Mouse (Mus musculus) T-helper 1 cell (primary cell): Measurements from ENCODE around the gene Tmem248.

ENCODE experiments used
- in situ Hi-C: fragments of 300-600 bp; cut with MboI, MseI; formaldehyde crosslinking; loops from one replicate; pipeline ENCODE4 v1.15.1; 2025; ENCODE audit warnings: high pct_unique_total_duplicates

The Tmem248 gene

DNA sequence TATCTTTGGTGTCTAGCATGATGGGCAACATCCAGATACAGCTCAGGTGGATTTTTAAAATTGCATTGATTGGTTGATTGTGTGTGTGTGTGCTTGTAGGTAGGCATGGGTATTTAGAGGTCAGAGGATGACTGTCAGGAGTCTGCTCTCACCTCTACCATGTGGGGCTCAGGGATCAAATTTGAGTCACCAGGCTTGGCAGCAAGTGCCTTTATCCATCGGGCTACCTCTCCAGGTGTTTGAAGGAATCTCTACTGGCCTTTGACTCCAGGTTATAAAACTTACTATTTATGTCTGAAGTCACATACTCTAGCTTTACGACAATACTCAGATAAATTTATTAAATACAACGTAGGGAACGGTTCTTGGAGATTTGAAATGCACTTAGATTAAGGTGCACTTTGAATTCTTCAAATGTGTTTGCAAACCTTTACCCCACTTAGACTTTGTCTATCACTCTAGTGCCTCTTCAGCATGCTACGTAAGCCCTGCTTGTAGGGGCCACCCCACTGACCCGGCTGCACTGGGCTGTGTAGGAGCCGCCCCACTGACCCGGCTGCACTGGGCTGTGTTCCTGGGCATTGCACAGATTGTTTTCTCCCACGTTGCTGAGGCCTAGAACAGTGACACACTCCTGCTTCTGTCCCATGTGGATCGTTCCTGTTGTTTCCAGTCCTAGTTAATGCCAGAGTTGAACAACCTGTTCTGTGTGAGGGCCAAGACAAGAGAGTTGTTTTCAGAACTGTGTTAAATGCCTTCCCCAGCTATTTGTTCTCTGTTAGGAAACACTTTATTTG is 16.4 kb upstream of the Tmem248 start:
- in situ Hi-C loops: no loop called here

DNA sequence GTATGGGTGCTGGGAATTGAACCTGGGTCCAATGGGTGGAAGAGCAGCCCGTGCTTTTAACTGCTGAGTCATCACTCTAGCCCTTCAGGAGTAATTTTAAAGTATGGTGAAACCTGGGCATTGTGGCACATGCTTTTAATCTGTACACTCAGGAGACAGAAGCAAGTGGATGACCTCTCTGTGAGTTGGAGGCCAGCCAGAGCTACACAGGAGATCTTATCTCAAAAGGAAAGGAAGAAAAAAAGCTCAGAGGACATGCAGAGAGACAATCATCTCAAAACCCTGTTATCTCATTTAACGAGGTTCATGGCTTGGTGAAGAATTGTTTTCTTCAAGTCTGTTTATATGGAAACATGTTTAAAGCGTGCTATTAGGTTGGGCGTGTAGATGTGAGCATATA is 12.9 kb upstream of the Tmem248 start:
- in situ Hi-C loops: no loop called here

DNA sequence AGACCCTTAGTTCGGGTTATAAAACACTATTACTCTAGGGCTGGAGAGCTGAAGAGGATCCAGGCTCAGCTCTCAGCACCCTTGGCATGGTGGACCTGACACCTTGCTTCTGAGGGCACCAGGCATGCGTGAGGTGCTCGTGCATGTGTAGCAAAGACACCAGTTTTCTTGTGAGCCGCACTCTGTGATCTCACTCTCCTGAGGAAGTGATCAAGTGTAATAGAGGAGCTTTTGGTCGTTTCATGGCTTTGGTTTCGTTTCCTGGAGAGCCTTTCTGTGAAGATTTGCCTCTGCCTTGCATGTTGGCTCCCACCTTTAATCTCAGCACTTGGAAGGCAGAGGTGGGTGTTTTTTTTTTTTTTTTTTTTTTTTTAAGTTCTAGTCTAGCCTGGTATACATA is 12.3 kb upstream of the Tmem248 start:
- in situ Hi-C loops: no loop called here

DNA sequence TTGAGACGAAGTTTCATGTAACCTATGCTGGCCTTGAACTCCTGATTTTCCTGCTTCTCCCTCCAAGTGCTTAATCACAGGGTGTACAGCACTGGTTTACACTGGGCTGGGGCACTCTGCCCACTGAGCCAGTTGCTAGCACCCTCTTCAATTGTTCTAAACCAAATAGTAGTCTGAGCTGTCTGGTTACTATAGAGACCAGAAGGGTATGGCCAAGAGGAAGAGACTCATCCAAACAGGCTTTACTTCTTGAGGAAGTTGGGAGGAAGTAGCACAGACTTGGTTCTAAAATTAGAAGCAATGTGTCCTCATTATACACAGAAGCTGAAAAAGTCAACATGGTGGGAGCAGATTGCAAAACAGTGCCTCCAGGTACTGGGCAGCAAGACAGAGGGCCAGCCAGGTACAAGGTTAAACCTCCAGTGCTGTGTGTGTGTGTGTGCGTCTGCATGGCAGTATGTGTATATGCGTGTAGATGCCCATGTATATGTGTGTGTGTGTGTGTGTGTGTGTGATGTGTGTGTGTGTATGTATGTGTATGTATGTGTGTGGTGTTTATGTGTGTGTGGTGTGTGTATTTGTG is 11.3 kb upstream of the Tmem248 start:
- in situ Hi-C loops: no loop called here

DNA sequence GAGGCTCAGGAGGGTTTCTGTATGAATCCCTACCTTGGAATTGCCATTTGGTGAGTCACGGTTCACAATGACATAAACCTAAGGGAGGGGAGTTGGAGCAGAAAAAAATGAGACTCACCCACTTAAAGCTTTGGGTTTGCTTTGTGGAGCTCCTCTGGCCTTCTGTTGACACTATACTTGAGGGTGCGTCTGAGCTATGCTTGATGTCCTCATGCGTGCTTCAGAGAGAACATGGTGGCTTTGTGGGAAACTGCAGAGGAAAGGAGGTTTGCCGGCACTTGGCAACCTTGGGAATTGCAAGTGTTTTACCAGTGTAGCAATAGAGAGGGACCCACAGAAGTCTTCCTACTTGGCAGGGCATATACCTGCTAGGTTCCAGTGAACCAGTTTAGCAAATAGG is 9.6 kb upstream of the Tmem248 start:
- in situ Hi-C loops: no loop called here

DNA sequence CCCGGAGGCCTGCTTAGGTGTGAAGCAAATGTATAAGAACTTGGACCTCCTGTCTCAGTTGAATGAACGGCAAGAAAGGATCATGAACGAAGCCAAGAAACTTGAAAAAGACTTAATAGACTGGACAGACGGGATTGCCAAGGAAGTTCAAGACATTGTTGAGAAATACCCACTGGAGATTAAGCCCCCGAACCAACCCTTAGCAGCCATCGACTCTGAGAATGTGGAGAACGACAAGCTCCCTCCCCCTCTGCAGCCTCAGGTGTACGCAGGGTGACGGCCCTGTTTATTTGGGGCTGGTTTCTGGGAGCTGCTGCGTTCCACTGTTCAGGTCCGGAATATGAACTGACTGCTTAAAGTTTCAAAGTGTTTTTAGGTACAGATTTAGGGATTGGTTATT is 3.9 kb upstream of the Tmem248 start:
- in situ Hi-C loops: no loop called here

DNA sequence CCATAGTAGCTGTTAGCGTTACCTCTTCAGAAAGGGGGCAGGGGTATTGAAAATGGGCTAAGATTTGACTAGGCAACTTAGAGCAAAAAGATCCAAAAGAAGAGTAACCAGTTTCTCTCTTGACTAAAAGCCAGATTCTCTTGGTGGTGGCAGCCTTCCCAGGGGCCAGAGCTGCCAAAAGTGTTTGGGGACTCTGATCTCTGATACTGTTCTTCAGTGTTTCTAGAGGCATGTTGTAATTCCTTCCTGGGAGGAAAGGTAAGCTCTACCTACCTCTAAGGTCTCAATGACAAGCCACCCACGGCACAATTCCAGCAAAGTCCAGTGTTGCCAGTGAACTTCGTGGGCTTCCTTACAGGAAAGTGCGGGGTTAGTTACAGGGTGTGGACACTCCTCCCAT is 525 bp downstream of the Tmem248 start:
- in situ Hi-C loops: no loop called here

DNA sequence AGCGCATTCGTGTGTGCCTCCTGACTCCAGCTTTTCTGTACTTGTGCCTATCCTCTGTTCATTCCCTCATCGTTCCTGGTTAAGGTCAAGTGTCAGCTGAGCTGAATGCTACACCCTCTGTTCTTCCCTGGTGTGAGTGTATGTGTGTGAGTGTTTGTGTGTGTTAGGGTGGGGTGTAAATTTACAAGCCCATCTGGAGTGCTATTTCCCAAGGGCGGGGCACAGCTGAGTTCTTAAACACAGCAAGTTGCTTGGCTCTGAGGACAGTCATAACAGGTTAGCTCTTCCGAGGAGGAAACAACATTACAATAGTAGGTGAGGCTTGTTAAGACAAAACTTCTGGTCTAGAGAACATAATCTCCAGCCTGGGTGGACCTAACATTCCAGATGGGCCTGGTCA is 1.5 kb downstream of the Tmem248 start:
- in situ Hi-C loops: no loop called here

DNA sequence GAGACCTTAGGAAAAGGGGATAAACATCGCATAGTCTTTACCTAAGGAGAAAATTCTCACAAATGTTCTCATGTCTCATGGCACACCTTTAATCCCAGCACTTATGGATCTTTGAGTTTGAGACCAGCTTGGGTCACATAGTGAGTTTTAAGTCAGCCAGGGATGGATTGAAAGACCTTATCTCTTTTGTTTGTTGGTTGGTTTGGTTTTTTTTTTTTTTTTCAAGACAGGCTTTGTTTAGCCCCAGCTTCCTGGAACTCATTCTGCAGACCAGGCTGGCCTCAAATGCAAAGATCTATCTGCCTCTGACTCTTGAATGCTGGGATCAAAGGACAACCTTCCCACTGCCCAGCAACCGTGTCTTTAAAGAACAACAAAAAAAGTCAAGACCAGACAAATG is 4.4 kb downstream of the Tmem248 start:
- in situ Hi-C loops: no loop called here

DNA sequence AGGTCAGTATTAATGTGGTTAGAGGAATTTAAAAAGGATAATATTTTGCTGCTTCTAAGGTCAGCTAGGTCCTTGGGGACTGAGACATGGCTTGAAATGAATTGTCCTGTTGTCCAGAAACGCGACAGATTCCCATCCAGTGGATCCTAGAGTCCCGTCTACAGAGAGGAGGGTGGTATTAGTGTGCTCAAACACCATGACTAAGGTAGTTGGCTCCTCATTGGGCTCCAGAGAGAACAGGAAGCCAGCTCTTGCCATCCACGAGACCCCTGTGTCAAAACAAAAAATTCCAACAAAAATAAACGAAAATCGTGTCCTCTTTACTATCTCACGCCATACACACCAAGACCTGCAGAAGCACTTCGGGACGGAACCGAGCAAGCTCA is 4.9 kb downstream of the Tmem248 start:
- in situ Hi-C loops: no loop called here

DNA sequence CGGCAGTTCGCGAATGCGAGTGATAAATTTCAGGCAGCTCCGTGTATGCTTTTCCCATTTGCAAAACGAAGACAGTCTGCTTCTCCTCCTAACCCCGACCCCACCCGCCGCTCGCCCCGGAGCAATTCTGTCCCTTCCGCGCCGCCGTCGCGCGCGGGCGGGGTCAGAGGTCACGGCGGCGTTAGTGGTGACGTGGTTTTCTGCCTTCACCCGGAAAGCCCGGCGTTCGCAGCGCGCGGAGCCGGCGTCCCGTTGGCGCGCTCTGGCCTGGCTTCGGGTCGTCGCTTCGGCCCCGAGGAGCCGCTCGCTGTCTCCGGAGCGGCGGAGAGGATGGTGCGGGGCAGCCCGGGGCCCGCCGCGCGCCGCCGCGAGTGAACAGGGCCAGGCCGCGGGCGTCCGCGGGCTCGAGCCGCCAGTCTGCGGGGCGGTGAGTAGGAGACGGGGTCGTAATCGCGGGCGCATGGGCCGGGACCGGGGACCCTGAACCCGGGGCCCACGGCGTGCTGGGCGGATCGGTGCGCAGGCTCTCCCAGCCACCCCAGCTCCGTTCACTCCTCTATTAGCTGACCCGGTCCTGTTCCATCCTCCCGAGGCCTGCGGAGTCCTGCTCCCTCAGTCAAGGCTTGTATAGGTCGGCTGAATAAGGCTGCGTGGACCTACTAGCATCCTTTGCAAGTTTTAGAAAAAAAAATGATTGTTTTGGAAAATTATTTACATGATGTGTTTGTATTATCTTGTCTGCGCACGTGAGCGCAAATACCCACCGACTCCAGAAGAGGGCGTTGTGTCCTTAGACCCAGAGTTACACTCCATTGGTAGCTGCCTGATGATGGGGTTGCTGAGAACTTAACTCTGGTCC is 5.5 kb downstream of the Tmem248 start:
- in situ Hi-C loops: no loop called here

DNA sequence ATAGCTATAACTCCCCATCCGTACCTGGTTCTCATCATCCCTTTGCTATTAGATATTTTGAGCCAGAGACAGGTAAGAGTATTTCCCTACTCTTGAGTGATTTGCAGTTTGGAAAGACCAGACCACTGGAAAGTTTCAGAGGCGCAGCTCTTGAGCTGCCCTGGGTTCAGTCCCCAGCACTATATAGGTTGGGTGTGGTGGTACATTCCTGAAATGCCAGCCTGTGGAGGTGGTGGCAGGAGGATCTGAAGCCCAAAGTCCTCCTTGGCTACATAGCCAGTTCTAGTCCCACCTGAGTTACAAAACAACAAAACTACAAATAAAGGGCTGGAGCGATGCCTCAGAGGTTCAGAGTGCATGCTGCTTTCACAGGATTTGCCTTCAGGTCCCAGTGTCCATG is 9.9 kb downstream of the Tmem248 start:
- in situ Hi-C loops: no loop called here

DNA sequence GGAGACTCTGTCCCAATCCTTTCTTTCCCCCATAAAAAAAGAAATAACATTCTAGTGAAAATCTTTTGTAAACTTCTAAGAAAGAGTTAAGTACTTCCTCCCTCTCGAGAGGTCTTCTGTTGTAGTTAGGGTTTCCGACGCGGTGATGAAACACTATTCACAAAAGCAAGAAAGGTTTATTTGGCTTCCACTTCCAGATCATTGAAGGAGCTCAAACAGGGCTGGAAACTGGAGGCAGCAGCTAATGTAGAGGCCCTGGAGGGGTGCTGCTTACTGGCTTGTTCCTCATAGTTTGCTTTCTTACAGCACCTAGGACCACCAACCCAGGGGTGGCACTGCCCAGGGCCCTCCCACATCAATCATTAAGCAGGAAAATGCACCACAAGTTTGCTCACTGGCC is 11.2 kb downstream of the Tmem248 start:
- in situ Hi-C loops: no loop called here

DNA sequence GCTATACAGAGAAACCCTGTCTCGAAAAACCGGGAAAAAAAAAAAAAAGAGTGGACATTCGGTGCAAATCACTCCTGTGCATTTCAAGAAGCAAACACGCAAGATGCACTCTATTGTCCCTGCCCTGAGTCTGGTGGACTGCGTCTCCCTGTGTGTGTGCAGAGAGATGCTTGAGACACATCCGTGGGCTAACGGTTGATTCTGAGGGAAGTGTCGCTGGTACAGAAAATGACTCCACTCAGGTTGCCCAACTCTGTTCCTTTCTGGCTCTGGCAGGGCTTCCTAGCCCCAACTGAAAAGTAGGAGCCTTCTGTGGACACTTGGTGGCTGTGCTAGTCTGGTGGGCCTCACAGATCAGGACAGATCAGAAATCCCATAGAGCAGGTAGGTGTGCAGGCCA is 19.4 kb downstream of the Tmem248 start:
- in situ Hi-C loops: no loop called here

DNA sequence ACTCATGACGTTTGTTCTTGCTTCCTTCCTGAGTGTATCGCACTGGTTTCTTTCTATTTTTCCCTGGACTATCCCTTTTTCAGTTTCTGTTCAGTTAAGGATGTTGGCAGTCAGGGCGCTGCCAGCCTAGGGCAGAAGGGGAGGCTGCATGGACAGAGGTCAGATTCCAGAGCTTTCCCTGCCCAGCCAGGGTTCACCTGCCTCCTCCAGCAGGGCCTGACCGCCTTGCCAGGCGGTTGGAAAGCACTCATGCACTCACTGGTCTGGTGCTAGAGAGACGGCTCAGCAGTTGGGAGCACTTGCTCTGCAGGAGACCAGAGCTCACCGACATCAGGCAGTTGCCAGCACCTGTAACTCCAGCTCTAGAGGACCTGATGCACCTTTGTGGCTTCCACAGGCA is 22.4 kb downstream of the Tmem248 start:
- in situ Hi-C loops: no loop called here

DNA sequence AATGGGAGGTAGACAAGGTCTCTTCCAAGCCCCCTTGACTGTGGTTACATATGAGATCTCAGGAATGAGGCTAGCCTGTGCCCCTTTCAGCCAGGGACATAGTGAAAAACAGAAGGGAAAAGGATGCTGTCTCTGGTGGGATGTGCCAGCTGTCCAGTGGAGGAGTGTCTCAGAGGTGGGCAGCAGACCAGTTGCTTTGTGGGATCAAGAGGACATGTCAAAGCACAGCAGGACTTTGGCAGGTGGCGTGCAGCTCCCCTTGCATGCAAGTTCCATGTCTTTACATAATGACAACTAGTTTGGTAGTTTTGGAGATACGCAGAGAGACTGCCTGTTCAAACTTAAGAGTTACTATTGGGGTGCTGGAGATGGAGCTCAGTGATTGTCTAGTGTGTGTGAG is 23.0 kb downstream of the Tmem248 start:
- in situ Hi-C loops: loop anchor here (10.0 kb wide), 1 partner anchor 455 kb away; the partner anchor contains the start of gene Psph

DNA sequence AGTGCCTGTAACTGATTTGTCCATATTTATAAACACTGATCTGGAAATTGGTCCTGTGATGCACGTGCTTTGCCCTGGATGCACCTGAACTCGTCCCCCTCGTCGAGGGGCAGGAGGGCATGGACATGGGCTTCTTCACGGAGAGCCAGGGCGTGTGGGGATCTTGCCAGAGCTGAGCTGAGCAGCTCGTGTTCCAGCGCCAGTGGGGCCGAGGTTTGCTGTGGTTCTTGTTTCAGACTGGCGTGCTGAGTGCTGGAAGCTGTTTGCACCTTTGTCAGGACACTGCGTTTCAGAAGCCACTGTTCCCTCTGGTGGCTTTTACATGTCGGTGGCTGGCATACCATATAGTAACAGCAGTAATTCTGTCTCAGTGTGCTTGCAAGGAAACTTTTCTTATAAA is 24.5 kb downstream of the Tmem248 start:
- in situ Hi-C loops: loop anchor here (10.0 kb wide), 1 partner anchor 457 kb away; the partner anchor contains the start of gene Psph

DNA sequence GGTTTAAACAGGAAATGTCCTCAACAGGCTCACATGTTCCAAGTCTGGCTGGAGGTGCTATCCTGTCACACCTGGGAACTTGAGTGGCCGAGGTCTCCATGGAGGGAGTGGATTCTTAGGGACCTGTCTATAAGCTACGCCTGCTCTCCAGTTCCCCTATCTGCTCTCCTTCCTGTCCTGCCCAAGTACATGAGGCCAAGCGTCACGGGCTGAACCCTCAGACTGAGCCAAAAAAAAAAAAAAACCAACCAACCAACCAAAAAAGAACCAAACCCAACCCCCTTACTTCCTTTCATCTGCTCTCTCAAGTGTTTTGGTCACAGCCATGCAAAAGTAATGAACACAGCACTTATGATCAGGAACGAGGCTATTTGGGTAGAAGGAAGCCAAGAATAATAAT is 30.9 kb downstream of the Tmem248 start:
- in situ Hi-C loops: loop anchor here (10.0 kb wide), 1 partner anchor 463 kb away; the partner anchor contains the start of gene Psph

DNA sequence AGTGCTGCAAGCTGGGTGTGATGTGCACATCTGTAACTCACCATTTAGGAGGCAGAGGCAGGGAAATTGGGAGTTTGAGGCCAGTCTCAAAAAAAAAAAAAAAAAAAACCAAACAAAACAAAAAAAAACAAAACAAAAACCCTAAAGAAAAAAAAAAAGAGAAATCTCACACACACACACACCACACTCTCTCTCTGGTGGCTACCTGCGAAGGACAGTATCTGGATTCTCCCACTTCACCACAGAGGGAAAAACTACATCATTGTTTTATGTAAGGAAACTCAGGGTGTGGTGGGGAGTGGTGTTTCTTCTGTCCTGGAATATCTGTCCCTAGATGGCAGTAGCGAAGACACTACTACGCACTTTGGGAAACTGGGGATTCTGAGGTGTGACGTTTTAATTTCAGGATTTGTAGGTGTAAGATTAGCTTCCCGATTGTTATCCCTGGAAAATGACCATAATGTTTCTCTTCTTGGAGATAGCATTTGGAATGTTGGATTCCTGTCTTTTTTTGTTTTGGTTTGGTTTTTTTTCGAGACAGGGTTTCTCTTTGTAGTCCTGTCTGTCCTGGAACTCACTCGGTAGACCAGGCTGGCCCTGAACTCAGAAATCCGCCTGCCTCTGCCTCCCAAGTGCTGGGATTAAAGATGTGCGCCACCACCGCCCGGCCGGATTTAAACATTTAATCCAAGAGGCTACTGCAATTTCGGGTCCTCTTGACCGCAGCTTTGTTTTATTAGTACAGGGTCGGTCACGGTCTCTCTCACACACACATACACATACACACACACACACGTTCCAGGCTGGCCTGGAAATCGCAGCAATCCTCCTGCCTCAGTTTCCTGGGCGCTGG is 37.5 kb downstream of the Tmem248 start:
- in situ Hi-C loops: no loop called here

DNA sequence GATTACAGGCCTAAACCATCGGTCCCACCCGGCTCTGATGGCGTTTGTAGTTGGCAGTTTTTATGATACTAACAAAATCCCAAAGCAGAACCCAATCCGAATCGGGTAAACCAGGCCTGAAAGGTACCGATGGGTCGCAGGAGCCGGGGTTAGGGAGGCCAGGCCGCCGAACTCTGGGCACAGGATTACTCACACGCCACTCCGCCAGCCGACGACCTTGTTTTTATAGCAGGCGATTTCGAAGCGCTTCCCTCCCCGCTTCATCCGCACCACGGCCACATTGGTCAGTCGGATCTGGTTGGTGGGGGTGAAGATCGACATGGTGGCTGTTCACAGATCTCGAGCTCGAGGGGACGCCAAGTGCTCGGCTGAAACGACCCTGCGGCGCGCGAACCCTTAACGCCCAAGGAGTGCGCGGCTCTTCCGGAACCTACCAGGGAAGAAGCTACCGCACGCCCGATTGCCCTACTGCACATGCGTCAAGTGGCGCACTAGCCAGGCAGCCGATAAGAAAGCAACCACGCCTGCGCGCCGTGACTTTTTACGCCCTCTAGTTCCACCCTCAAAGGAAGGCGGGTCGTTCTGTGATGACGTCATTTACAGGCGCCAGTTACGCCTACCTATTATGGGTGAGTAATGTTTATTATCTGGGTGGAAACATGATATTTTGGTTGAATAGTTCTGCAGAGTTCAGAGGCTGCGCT is 38.3 kb downstream of the Tmem248 start, which contains the start of the genes Sbds and Tyw1:
Sbds (minus strand) TSS at position 514 of the 704 bp plus-strand sequence.
Tyw1 (plus strand) TSS at position 603 of the 704 bp plus-strand sequence.
- in situ Hi-C loops: no loop called here
